Mouse (Mus musculus): ENCODE measurements at regions not wholly inside any gene's neighbourhood (a gene's known extent, or its start where the extent isn't known, plus 50 kb on each side); places are given as distances from the start of the nearest gene placed in this dataset.

GRCm38 (mm10) chr8:126675153-126675552 lies 81.4 kb upstream of the Irf2bp2 start:
- no peak overlapping the region for H3K9ac ChIP-seq (ENCODE audit: low read depth, low read length)
- no peaks in the 10 kb centered on the region for H3K9me3 ChIP-seq (ENCODE audit: control insufficient read depth, low read length)
- H3K27me3 ChIP-seq (ENCODE audit: control insufficient read depth, insufficient read depth, low read length) = no peaks in the 10 kb centered on the region
- no peak overlapping the region for H3K4me2 ChIP-seq (replicated peaks; ENCODE audit: low read depth, low read length)
- ATAC-seq (ENCODE audit: low FRiP score, low TSS enrichment) = no peak
- no peaks in the 10 kb centered on the region for H3K36me3 ChIP-seq (ENCODE audit: control insufficient read depth, insufficient read depth, low read length)
- no peaks in the 10 kb centered on the region for H3K4me1 ChIP-seq (ENCODE audit: control insufficient read depth, insufficient read depth, low read length)
- H3K27ac ChIP-seq (ENCODE audit: low read depth, low read length) = no peak overlapping the region
- WGBS = 91% methylated on average over 2 of the region's 2 CpGs
- no peak overlapping the region for H3K4me3 ChIP-seq (ENCODE audit: low read length)

GRCm38 (mm10) chr8:126673038-126673740 lies 79.4 kb upstream of the Irf2bp2 start:
- Histone ChIP-seq H3K4me3 (ENCODE audit: low read length) (no peak overlapping the region), H3K27ac (ENCODE audit: low read depth, low read length) (no peak overlapping the region), H3K27me3 (ENCODE audit: control insufficient read depth, insufficient read depth, low read length) (no peaks in the 10 kb centered on the region), H3K4me2 (replicated peaks; ENCODE audit: low read depth, low read length) (no peak overlapping the region), H3K4me1 (ENCODE audit: control insufficient read depth, insufficient read depth, low read length) (peaks cover 10% of the 10 kb centered on the region; the same call in 1 of the 2 replicates), H3K9me3 (ENCODE audit: control insufficient read depth, low read length) (no peaks in the 10 kb centered on the region), H3K9ac (ENCODE audit: low read depth, low read length) (no peak overlapping the region), H3K36me3 (ENCODE audit: control insufficient read depth, insufficient read depth, low read length) (no peaks in the 10 kb centered on the region)
- WGBS = 50% methylated on average over 9 of the region's 9 CpGs
- ATAC-seq (ENCODE audit: low FRiP score, low TSS enrichment) = no peak

GRCm38 (mm10) chr8:126671594-126671993 lies 77.8 kb upstream of the Irf2bp2 start:
- H3K9ac ChIP-seq (ENCODE audit: low read depth, low read length) = no peak overlapping the region
- 92% methylated on average over 11 of the region's 11 CpGs for WGBS
- ATAC-seq (ENCODE audit: low FRiP score, low TSS enrichment) = no peak
- no peaks in the 10 kb centered on the region for H3K9me3 ChIP-seq (ENCODE audit: control insufficient read depth, low read length)
- H3K27me3 ChIP-seq (ENCODE audit: control insufficient read depth, insufficient read depth, low read length) = no peaks in the 10 kb centered on the region
- H3K27ac ChIP-seq (ENCODE audit: low read depth, low read length) = no peak overlapping the region
- no peak overlapping the region for H3K4me3 ChIP-seq (ENCODE audit: low read length)
- peaks cover 26% of the 10 kb centered on the region for H3K4me1 ChIP-seq (ENCODE audit: control insufficient read depth, insufficient read depth, low read length)
- H3K4me2 ChIP-seq (replicated peaks; ENCODE audit: low read depth, low read length) = no peak overlapping the region
- no peaks in the 10 kb centered on the region for H3K36me3 ChIP-seq (ENCODE audit: control insufficient read depth, insufficient read depth, low read length)

- H3K36me3 ChIP-seq (ENCODE audit: control insufficient read depth, insufficient read depth, low read length) = no peaks in the 10 kb centered on the region
- H3K4me1 ChIP-seq (ENCODE audit: control insufficient read depth, insufficient read depth, low read length) = peaks cover 32% of the 10 kb centered on the region
- no peak overlapping the region for H3K9ac ChIP-seq (ENCODE audit: low read depth, low read length)
- no peak overlapping the region for H3K27ac ChIP-seq (ENCODE audit: low read depth, low read length)
- no peak overlapping the region for H3K4me3 ChIP-seq (ENCODE audit: low read length)
- H3K27me3 ChIP-seq (ENCODE audit: control insufficient read depth, insufficient read depth, low read length) = no peaks in the 10 kb centered on the region
- no peaks in the 10 kb centered on the region for H3K9me3 ChIP-seq (ENCODE audit: control insufficient read depth, low read length)
- no peak for ATAC-seq (ENCODE audit: low FRiP score, low TSS enrichment)
- H3K4me2 ChIP-seq (replicated peaks; ENCODE audit: low read depth, low read length) = no peak overlapping the region
- 92% methylated on average over 9 of the region's 9 CpGs for WGBS
Observed at GRCm38 (mm10) chr8:126669919-126670318, 76.1 kb upstream of the Irf2bp2 start.

DNA sequence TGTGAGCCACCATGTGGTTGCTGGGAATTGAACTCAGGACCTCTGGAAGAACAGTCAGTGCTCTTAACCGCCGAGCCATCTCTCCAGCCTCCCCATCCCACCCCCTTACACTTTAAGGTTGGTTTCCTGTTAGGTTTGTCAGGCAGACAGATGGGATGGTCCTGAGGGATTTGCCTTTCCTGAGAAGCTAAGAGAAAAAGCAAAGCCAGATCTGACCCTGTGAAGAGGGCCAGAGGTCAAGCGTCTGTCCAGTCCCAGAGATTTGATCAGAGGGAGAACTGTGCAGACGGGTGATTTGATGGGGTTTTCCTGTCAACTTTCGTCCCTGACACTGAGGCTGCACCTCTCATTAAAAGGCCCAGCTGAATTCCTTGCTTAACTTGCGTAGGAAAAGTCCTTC lies 75.4 kb upstream of the Irf2bp2 start:
- H3K27me3 ChIP-seq (ENCODE audit: control insufficient read depth, insufficient read depth, low read length) = no peaks in the 10 kb centered on the region
- no peaks in the 10 kb centered on the region for H3K9me3 ChIP-seq (ENCODE audit: control insufficient read depth, low read length)
- no peak overlapping the region for H3K4me2 ChIP-seq (replicated peaks; ENCODE audit: low read depth, low read length)
- H3K36me3 ChIP-seq (ENCODE audit: control insufficient read depth, insufficient read depth, low read length) = no peaks in the 10 kb centered on the region
- no peak for ATAC-seq (ENCODE audit: low FRiP score, low TSS enrichment)
- peaks cover 39% of the 10 kb centered on the region for H3K4me1 ChIP-seq (ENCODE audit: control insufficient read depth, insufficient read depth, low read length)
- H3K9ac ChIP-seq (ENCODE audit: low read depth, low read length) = no peak overlapping the region
- no peak overlapping the region for H3K4me3 ChIP-seq (ENCODE audit: low read length)
- 36% methylated on average over 6 of the region's 6 CpGs for WGBS
- H3K27ac ChIP-seq (ENCODE audit: low read depth, low read length) = 0 out of 2 replicates have a peak overlapping the region, but pooled peaks have one; percentile 14

DNA sequence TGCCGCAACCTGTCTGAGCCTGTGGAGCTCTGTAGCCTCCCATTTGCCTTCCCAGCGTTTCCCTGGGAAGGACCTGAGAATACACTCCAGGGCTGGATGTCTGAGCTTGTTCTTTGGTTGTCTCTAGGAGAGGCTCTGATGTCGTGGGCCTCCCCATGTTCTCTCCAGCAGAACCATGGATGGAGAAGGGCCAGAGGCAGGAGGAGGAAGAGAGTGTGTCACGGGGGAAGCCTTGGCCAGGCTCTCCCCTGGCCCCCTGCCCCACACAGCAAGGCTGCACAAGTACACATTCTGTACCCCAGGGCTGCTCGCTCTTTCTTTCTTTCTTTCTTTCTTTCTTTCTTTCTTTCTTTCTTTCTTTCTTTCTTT lies 74.9 kb upstream of the Irf2bp2 start:
- 73% methylated on average over 5 of the region's 5 CpGs for WGBS
- Histone ChIP-seq H3K4me3 (ENCODE audit: low read length) (no peak overlapping the region), H3K27me3 (ENCODE audit: control insufficient read depth, insufficient read depth, low read length) (no peaks in the 10 kb centered on the region), H3K36me3 (ENCODE audit: control insufficient read depth, insufficient read depth, low read length) (no peaks in the 10 kb centered on the region), H3K9me3 (ENCODE audit: control insufficient read depth, low read length) (no peaks in the 10 kb centered on the region), H3K27ac (ENCODE audit: low read depth, low read length) (peak overlapping the region; percentile 98), H3K9ac (ENCODE audit: low read depth, low read length) (peak overlapping the region; percentile 31; the same call in 1 of the 2 replicates), H3K4me2 (replicated peaks; ENCODE audit: low read depth, low read length) (no peak overlapping the region), H3K4me1 (ENCODE audit: control insufficient read depth, insufficient read depth, low read length) (peaks cover 44% of the 10 kb centered on the region)
- ATAC-seq (ENCODE audit: low FRiP score, low TSS enrichment) = no peak

GRCm38 (mm10) chr8:126667721-126668656 lies 74.2 kb upstream of the Irf2bp2 start:
- peaks cover 51% of the 10 kb centered on the region for H3K4me1 ChIP-seq (ENCODE audit: control insufficient read depth, insufficient read depth, low read length)
- H3K9me3 ChIP-seq (ENCODE audit: control insufficient read depth, low read length) = no peaks in the 10 kb centered on the region
- no peaks in the 10 kb centered on the region for H3K27me3 ChIP-seq (ENCODE audit: control insufficient read depth, insufficient read depth, low read length)
- 75% methylated on average over 16 of the region's 16 CpGs for WGBS
- H3K36me3 ChIP-seq (ENCODE audit: control insufficient read depth, insufficient read depth, low read length) = no peaks in the 10 kb centered on the region
- H3K4me3 ChIP-seq (ENCODE audit: low read length) = no peak overlapping the region
- H3K9ac ChIP-seq (ENCODE audit: low read depth, low read length) = peak overlapping the region; percentile 31; the same call in 1 of the 2 replicates
- no peak for ATAC-seq (ENCODE audit: low FRiP score, low TSS enrichment)
- H3K27ac ChIP-seq (ENCODE audit: low read depth, low read length) = peak overlapping the region; percentile 98
- no peak overlapping the region for H3K4me2 ChIP-seq (replicated peaks; ENCODE audit: low read depth, low read length)

GRCm38 (mm10) chr8:126667086-126667720 lies 73.4 kb upstream of the Irf2bp2 start:
- Histone ChIP-seq H3K4me2 (replicated peaks; ENCODE audit: low read depth, low read length) (peak overlapping the region; percentile 1; the same call in 1 of the 2 replicates), H3K36me3 (ENCODE audit: control insufficient read depth, insufficient read depth, low read length) (no peaks in the 10 kb centered on the region), H3K27me3 (ENCODE audit: control insufficient read depth, insufficient read depth, low read length) (no peaks in the 10 kb centered on the region), H3K4me1 (ENCODE audit: control insufficient read depth, insufficient read depth, low read length) (peaks cover 59% of the 10 kb centered on the region), H3K27ac (ENCODE audit: low read depth, low read length) (peak overlapping the region; percentile 98), H3K9ac (ENCODE audit: low read depth, low read length) (peak overlapping the region; percentile 53; the same call in 1 of the 2 replicates), H3K9me3 (ENCODE audit: control insufficient read depth, low read length) (no peaks in the 10 kb centered on the region), H3K4me3 (ENCODE audit: low read length) (no peak overlapping the region)
- ATAC-seq (ENCODE audit: low FRiP score, low TSS enrichment) = no peak; the same call in 1 of the 2 replicates
- 50% methylated on average over 12 of the region's 12 CpGs for WGBS
